Mouse (Mus musculus) kidney, adult 2 months (tissue): ENCODE results near the gene Mprip.

Experiments
- CTCF ChIP-seq: fragments of 200-500 bp; conservative IDR thresholded peaks from 2 replicates; pipeline ENCODE4 v1.5.1; 2011; ENCODE audit warnings: low read depth, mild to moderate bottlenecking, control low read depth, low read length, moderate library complexity, mixed read lengths; ENCODE audit not compliant: insufficient read depth, insufficient read length
- POLR2A ChIP-seq: fragments of 200-500 bp; IDR thresholded peaks from one replicate; pipeline ENCODE4 v1.6.1; 2011; ENCODE audit warnings: low read depth, low read length, control low read depth

GRCm38 (mm10) chr11:59707481-59707880, 46.4 kb downstream of the Mprip start:
- TF ChIP-seq CTCF (no peak), POLR2A (no peak)
